Mouse (Mus musculus): ENCODE data around the gene Hnrnpl. TPM values are rescaled to one million over a fixed set of nuclear protein-coding genes. Genes with fewer than 3 reads are reported as not detected.
"Not testable (repeated sequence)": the region's sequence is repeated elsewhere in the genome, so short reads cannot be mapped to it uniquely, and the experiment has no call there.

The Hnrnpl gene
- polyA plus RNA-seq, 1 experiment from 2014 or later = 323 TPM

GRCm38 (mm10) chr7:28867508-28868340 lies 59.4 kb downstream of the Hnrnpl start:
- 31% methylated on average over 23 of the region's 23 CpGs for WGBS
- not testable (repeated sequence) for H3K4me3 ChIP-seq

GRCm38 (mm10) chr7:28870901-28871664 lies 62.7 kb downstream of the Hnrnpl start:
- no peaks in the 10 kb centered on the region for H3K9me3 ChIP-seq
- H3K9ac ChIP-seq (replicated peaks) = no peak overlapping the region
- H3K4me2 ChIP-seq (replicated peaks) = no peak overlapping the region
- no peak overlapping the region for H3K4me3 ChIP-seq
- no peak for ATAC-seq (ENCODE audit: low FRiP score, low read depth)
- no peak overlapping the region for H3K27ac ChIP-seq (replicated peaks)
- H3K4me1 ChIP-seq = peaks cover 2% of the 10 kb centered on the region; the same call in 1 of the 2 replicates
- WGBS = 92% methylated on average over 24 of the region's 24 CpGs
- no peaks in the 10 kb centered on the region for H3K27me3 ChIP-seq
- H3K36me3 ChIP-seq = no peaks in the 10 kb centered on the region

More at GRCm38 (mm10) chr7:28867508-28868340, 59.4 kb downstream of the Hnrnpl start:
- H3K4me2 ChIP-seq (replicated peaks); H3K9ac ChIP-seq (replicated peaks); ATAC-seq (ENCODE audit: low FRiP score, low read depth); H3K9me3 ChIP-seq; H3K36me3 ChIP-seq; H3K27ac ChIP-seq (replicated peaks); H3K27me3 ChIP-seq: not testable (repeated sequence)
- peaks cover 18% of the 10 kb centered on the region; the same call in 1 of the 2 replicates for H3K4me1 ChIP-seq

Other genes with a start within 250 kb of the Hnrnpl start
- gene Samd4b, start 210.4 kb upstream of the Hnrnpl start, polyA plus RNA-seq (2016; fragmentation: Nextera tagmentation; extraction: Ambion mirVana) = 34.1 and 34.8 TPM in 2 replicates
- gene Pak4, start 210.4 kb upstream of the Hnrnpl start, polyA plus RNA-seq (2016; fragmentation: Nextera tagmentation; extraction: Ambion mirVana) = 40.4 and 43.5 TPM in 2 replicates
- gene Acp7, start 177.2 kb upstream of the Hnrnpl start, polyA plus RNA-seq (2016; fragmentation: Nextera tagmentation; extraction: Ambion mirVana) = not detected in 2 replicates
- 4.9 and 5.3 TPM in 2 replicates for gene Fbxo27, start 115.7 kb upstream of the Hnrnpl start, polyA plus RNA-seq (2016; fragmentation: Nextera tagmentation; extraction: Ambion mirVana)
- gene Fbxo17, start 91.7 kb upstream of the Hnrnpl start, polyA plus RNA-seq (2016; fragmentation: Nextera tagmentation; extraction: Ambion mirVana) = 6.7 and 7.2 TPM in 2 replicates
- 117 and 120 TPM in 2 replicates for gene Mrps12, start 66.7 kb upstream of the Hnrnpl start, polyA plus RNA-seq (2016; fragmentation: Nextera tagmentation; extraction: Ambion mirVana)
- 30.7 and 30.9 TPM in 2 replicates for gene Sars2, start 66.5 kb upstream of the Hnrnpl start, polyA plus RNA-seq (2016; fragmentation: Nextera tagmentation; extraction: Ambion mirVana)
- not detected in 2 replicates for gene Ccer2, start 52.4 kb upstream of the Hnrnpl start, polyA plus RNA-seq (2016; fragmentation: Nextera tagmentation; extraction: Ambion mirVana)
- 78.5 and 80.6 TPM in 2 replicates for gene Sirt2, start 41.8 kb upstream of the Hnrnpl start, polyA plus RNA-seq (2016; fragmentation: Nextera tagmentation; extraction: Ambion mirVana)
- gene Nfkbib, start 41.0 kb upstream of the Hnrnpl start, polyA plus RNA-seq (2016; fragmentation: Nextera tagmentation; extraction: Ambion mirVana) = 38.6 and 44.5 TPM in 2 replicates
- gene Rinl, start 19.6 kb upstream of the Hnrnpl start, polyA plus RNA-seq (2016; fragmentation: Nextera tagmentation; extraction: Ambion mirVana) = 1.7 and 2.8 TPM in 2 replicates
- 71.4 and 77.2 TPM in 2 replicates for gene Ech1, start 16.7 kb downstream of the Hnrnpl start, polyA plus RNA-seq (2016; fragmentation: Nextera tagmentation; extraction: Ambion mirVana)
- gene Lgals4, start 25.3 kb downstream of the Hnrnpl start, polyA plus RNA-seq (2016; fragmentation: Nextera tagmentation; extraction: Ambion mirVana) = 3.2 and 3.5 TPM in 2 replicates
- gene Lgals7, start 55.3 kb downstream of the Hnrnpl start, polyA plus RNA-seq (2016; fragmentation: Nextera tagmentation; extraction: Ambion mirVana) = 2.6 and 3.1 TPM in 2 replicates
- gene Capn12, start 72.9 kb downstream of the Hnrnpl start, polyA plus RNA-seq (2016; fragmentation: Nextera tagmentation; extraction: Ambion mirVana) = 0.20 and 0.39 TPM in 2 replicates
- gene Actn4, start 153.8 kb downstream of the Hnrnpl start, polyA plus RNA-seq (2016; fragmentation: Nextera tagmentation; extraction: Ambion mirVana) = 162 and 175 TPM in 2 replicates
- gene Eif3k, start 173.3 kb downstream of the Hnrnpl start, polyA plus RNA-seq (2016; fragmentation: Nextera tagmentation; extraction: Ambion mirVana) = 324 and 335 TPM in 2 replicates
- gene Map4k1, start 173.5 kb downstream of the Hnrnpl start, polyA plus RNA-seq (2016; fragmentation: Nextera tagmentation; extraction: Ambion mirVana) = 5.4 and 6.2 TPM in 2 replicates

All from midbrain, embryonic 12.5 days (tissue).